Mouse (Mus musculus) macrophage (primary cell): ENCODE data around the gene Dars. TPM values are rescaled to one million over a fixed set of nuclear protein-coding genes. Genes with fewer than 3 reads are reported as not detected.

ENCODE experiments used
- H3K27ac ChIP-seq: fragments of 350-480 bp; formaldehyde crosslinking; 2 replicates; pipeline ENCODE4 v1.9.0; 2021
- H3K36me3 ChIP-seq: fragments of 350-480 bp; formaldehyde crosslinking; 2 replicates; pipeline ENCODE4 v1.9.0; 2021; ENCODE audit errors: inconsistent target
- H3K4me3 ChIP-seq: fragments of 350-480 bp; formaldehyde crosslinking; 2 replicates; pipeline ENCODE4 v1.9.0; 2021; ENCODE audit errors: inconsistent target
- H3K79me2 ChIP-seq: fragments of 350-480 bp; formaldehyde crosslinking; 2 replicates; pipeline ENCODE4 v1.9.0; 2021; ENCODE audit errors: inconsistent target
- WGBS: methylation state at CpG from one replicate; pipeline ENCODE4 v1.1.7; 2026; ENCODE audit warnings: inconsistent platforms; ENCODE audit not compliant: missing documents; 5-methylcytosine and 5-hydroxymethylcytosine counted together
- polyA plus RNA-seq: library from polyadenylated mRNA; stranded (reverse); fragments of 250-400 nt; gene quantifications from 3 replicates; pipeline ENCODE4 v1.2.4, GENCODE M21; 2018; ENCODE audit warnings: inconsistent platforms

Gene Dars
- polyA plus RNA-seq, 1 experiment from 2014 or later: 88.1 TPM

DNA sequence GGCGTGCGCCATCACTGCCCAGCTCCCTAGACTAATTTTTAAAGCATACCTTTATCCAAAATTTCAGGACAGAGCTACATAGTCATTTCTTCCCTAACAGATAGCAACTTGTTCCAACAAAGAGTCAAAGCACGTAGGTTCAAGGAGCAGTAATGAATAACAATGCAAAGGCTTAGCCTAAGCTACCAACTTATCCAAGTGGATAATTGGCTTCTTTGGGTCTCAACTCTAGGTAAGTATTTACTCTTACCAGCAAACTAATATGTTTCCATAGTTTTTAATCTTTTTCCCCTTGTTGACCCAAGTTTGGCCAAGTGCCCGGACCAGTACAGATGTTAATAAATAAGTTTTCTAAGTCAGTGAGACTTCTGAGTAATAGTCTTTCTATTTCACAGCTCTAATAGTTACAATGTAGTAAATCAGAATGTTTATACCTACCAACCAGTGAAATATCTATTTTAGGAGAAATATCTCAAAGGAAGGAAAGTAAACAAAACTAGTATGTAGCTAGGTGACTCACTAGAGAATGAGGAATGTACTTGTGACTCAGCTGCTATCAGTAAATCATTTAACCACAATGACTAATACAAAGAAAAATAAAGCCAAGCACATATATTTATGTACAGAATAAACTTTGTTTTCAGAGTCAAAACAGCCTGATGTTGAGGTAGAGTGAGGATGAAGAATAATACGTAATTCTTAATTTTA is 18.3 kb downstream of the Dars start:
- no peaks in the 10 kb centered on the region for H3K79me2 ChIP-seq
- H3K4me3 ChIP-seq: no peak overlapping the region
- 0 out of 2 replicates have a peak, but pooled peaks cover 2% of the 10 kb centered on the region for H3K36me3 ChIP-seq
- H3K27ac ChIP-seq: peak overlapping the region; percentile 42
- 97% methylated on average over 5 of the region's 5 CpGs for WGBS

GRCm38 (mm10) chr1:128394657-128395056 is 22.5 kb downstream of the Dars start:
- 91% methylated on average over 3 of the region's 3 CpGs for WGBS
- peaks cover 7% of the 10 kb centered on the region; the same call in 1 of the 2 replicates for H3K36me3 ChIP-seq
- no peak overlapping the region for H3K27ac ChIP-seq
- H3K79me2 ChIP-seq: no peaks in the 10 kb centered on the region
- H3K4me3 ChIP-seq: no peak overlapping the region

- Histone ChIP-seq H3K79me2 (no peaks in the 10 kb centered on the region), H3K4me3 (no peak overlapping the region), H3K36me3 (peaks cover 21% of the 10 kb centered on the region), H3K27ac (no peak overlapping the region)
- 81% methylated on average over 2 of the region's 2 CpGs for WGBS
Measured at GRCm38 (mm10) chr1:128392382-128392781, 24.8 kb downstream of the Dars start.

GRCm38 (mm10) chr1:128386487-128386886 is 30.7 kb downstream of the Dars start:
- 23% methylated on average over 7 of the region's 7 CpGs for WGBS
- H3K79me2 ChIP-seq: no peaks in the 10 kb centered on the region
- no peak overlapping the region for H3K27ac ChIP-seq
- no peak overlapping the region for H3K4me3 ChIP-seq
- peaks cover 31% of the 10 kb centered on the region for H3K36me3 ChIP-seq

GRCm38 (mm10) chr1:128376841-128377240 is 40.3 kb downstream of the Dars start:
- no peak overlapping the region for H3K4me3 ChIP-seq
- no peak overlapping the region for H3K27ac ChIP-seq
- 98% methylated on average over 4 of the region's 4 CpGs for WGBS
- H3K36me3 ChIP-seq: peaks cover 20% of the 10 kb centered on the region; the same call in 1 of the 2 replicates
- no peaks in the 10 kb centered on the region for H3K79me2 ChIP-seq

- WGBS: 73% methylated on average over 7 of the region's 7 CpGs
- Histone ChIP-seq H3K27ac (no peak overlapping the region), H3K79me2 (no peaks in the 10 kb centered on the region), H3K36me3 (peaks cover 19% of the 10 kb centered on the region), H3K4me3 (no peak overlapping the region)
Measured at GRCm38 (mm10) chr1:128372143-128372860, 44.9 kb downstream of the Dars start.

DNA sequence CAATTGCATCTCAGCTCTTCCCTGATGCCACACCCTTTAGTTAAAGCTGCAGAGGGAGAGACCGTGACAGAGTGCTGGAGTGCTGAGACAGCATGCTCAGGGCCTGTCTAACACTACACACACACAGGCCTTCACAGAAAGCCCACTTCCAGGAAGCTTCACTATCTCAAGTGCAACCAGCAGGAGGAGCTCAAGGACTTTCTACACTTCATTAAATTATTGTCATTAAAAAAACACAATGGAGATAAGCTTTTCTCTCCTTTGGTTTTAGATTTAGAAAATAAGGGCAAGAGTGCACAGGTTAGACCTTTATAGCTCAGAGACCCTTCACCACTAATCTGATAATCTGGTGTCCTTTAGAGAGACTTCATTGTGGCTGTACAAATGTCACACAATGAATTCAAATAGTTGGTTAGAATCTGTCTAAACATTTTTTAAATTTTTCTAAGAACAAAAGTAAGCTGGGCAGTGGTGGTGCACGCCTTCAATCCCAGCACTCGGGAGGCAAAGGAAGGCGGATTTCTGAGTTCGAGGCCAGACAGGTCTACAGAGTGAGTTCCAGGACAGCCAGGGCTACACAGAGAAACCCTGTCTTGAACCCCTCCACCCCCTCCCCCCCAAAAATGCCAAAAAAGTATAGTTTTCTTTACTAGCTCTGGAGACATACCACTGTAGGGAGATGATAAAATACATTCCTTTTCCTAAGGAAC is 48.3 kb downstream of the Dars start:
- 65% methylated on average over 5 of the region's 5 CpGs for WGBS
- H3K27ac ChIP-seq: no peak overlapping the region
- H3K4me3 ChIP-seq: no peak overlapping the region
- no peaks in the 10 kb centered on the region for H3K79me2 ChIP-seq
- H3K36me3 ChIP-seq: peaks cover 26% of the 10 kb centered on the region

GRCm38 (mm10) chr1:128360601-128361000 is 56.6 kb downstream of the Dars start:
- no peak overlapping the region for H3K27ac ChIP-seq
- peaks cover 21% of the 10 kb centered on the region for H3K36me3 ChIP-seq
- WGBS: 61% methylated on average over 2 of the region's 2 CpGs
- no peak overlapping the region for H3K4me3 ChIP-seq
- H3K79me2 ChIP-seq: peaks cover 35% of the 10 kb centered on the region

GRCm38 (mm10) chr1:128359554-128360376 is 57.4 kb downstream of the Dars start, which contains the start of gene Mcm6:
Gene Mcm6, minus strand, starts transcription at chr1:128359664.
- Histone ChIP-seq H3K36me3 (peaks cover 17% of the 10 kb centered on the region), H3K4me3 (peak within 1 kb of the TSS; percentile 60), H3K27ac (peak within 1 kb of the TSS; percentile 60), H3K79me2 (peaks cover 43% of the 10 kb centered on the region)
- 2% methylated on average over 38 of the region's 38 CpGs for WGBS

- Histone ChIP-seq H3K36me3 (peaks cover 19% of the 10 kb centered on the region), H3K4me3 (peak overlapping the region; percentile 60), H3K79me2 (peaks cover 43% of the 10 kb centered on the region), H3K27ac (peak overlapping the region; percentile 60)
- under 1% methylated on average over 30 of the region's 35 CpGs for WGBS
Measured at GRCm38 (mm10) chr1:128358916-128359553, 58.1 kb downstream of the Dars start.

- H3K79me2 ChIP-seq: peaks cover 43% of the 10 kb centered on the region
- peaks cover 24% of the 10 kb centered on the region for H3K36me3 ChIP-seq
- H3K27ac ChIP-seq: peak overlapping the region; percentile 60
- H3K4me3 ChIP-seq: peak overlapping the region; percentile 60
- WGBS: 35% methylated on average over 6 of the region's 6 CpGs
Measured at GRCm38 (mm10) chr1:128358276-128358675, 58.9 kb downstream of the Dars start.

DNA sequence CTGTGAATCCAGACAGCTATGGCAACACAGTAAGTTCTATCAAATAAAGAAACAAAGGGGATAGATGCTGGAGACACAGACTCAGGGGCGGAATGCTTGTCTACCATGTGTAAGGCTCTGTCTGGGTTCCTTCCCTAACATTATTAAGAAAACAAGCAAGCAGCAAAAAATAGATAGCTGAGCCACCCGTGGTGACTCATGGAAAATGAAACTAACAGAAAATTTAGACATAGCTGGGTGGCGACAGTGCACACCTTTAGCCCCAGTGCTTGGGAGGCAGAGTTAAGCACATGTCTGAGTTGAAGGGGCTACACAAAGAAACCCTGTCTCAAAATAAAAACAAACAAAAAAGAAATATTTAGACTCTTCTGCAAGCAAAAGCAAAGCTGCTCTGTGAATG is 59.7 kb downstream of the Dars start:
- WGBS: 10% methylated on average over 3 of the region's 3 CpGs
- H3K36me3 ChIP-seq: peaks cover 20% of the 10 kb centered on the region
- peak overlapping the region; percentile 60 for H3K4me3 ChIP-seq
- H3K79me2 ChIP-seq: peaks cover 43% of the 10 kb centered on the region
- peak overlapping the region; percentile 60 for H3K27ac ChIP-seq

DNA sequence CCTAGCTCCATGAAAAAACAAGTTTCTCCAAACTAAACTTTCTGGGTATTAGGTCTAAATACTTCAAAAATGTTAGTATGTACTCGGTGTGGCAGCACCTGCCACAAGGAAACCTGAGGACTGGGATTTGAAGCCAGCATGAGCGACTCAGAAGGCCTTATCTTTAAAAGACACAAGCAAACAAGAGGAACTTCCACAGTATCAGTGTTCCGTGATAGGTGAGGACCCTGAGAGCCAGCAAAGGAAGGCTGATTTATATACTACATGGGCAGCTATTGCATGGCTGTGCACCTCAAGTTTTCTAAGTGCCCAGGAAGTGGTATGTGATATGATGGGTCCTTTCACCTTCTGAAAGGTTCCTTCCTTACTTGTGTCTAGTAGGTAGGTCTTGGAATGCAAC is 64.1 kb downstream of the Dars start:
- H3K36me3 ChIP-seq: peaks cover 46% of the 10 kb centered on the region; the same call in 1 of the 2 replicates
- no peak overlapping the region for H3K27ac ChIP-seq
- no peak overlapping the region for H3K4me3 ChIP-seq
- WGBS: 88% methylated on average over 3 of the region's 3 CpGs
- H3K79me2 ChIP-seq: peaks cover 33% of the 10 kb centered on the region

DNA sequence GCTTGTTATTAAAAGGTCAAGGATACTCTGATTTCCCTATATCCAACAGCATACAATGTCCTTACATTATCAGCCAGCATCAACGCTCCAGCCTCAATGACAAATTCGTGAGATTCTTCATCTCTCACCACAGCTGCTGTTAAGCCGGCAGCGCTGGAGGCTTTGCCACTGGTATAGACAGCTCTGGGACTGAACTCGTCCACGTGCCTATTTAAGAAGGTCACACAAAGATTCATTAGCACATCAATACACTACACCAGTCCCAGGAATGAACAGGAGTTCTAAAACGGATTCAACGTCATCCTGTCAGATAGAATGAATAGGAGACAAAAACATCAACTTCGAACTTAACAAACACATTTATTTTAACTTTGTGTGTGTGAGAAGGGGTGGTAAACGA is 72.9 kb downstream of the Dars start:
- H3K4me3 ChIP-seq: no peak overlapping the region
- WGBS: 96% methylated on average over 10 of the region's 10 CpGs
- no peak overlapping the region for H3K27ac ChIP-seq
- peaks cover 71% of the 10 kb centered on the region for H3K36me3 ChIP-seq
- no peaks in the 10 kb centered on the region for H3K79me2 ChIP-seq
